Mouse (Mus musculus) brain, embryonic 14.5 days (tissue): ENCODE data around the gene 2510009E07Rik.

Source experiments
- CTCF ChIP-seq: fragments of 200-500 bp; IDR thresholded peaks from 2 replicates; pipeline ENCODE4 v1.5.1; 2012; ENCODE audit warnings: inconsistent platforms, mild to moderate bottlenecking, moderate library complexity, borderline replicate concordance; ENCODE audit not compliant: insufficient read depth, insufficient read length; ENCODE audit errors: extremely low read depth
- POLR2A ChIP-seq: fragments of 200-500 bp; IDR thresholded peaks from 2 replicates; pipeline ENCODE4 v1.6.1; 2012; ENCODE audit warnings: mild to moderate bottlenecking, inconsistent platforms, borderline replicate concordance; ENCODE audit not compliant: poor library complexity, insufficient read depth, insufficient read length, severe bottlenecking; ENCODE audit errors: extremely low read depth

- no peak for TF ChIP-seq CTCF
- TF ChIP-seq POLR2A: no peak
These were observed 20.1 kb upstream of the 2510009E07Rik start for GRCm38 (mm10) chr16:21714516-21714915.
